Comparison of ENCODE assay signal across 24 mouse cellular contexts in genomic region chr10:52956728-52957127, GRCm38 (mm10).
"Had no signal": no experiment of that assay in that cellular context is flagged by ENCODE, and none has a peak within 500 bp of the region (broad histone marks: within the 10 kb centered on the region; RNA-seq: fewer than 3 reads in every experiment).

No protein-coding gene starts in this region.

- H3K27me3 ChIP-seq: heart, embryonic 13.5 days; heart, embryonic 15.5 days; hindbrain, embryonic 15.5 days; limb, embryonic 12.5 days; liver, embryonic 13.5 days had no signal

- H3K27ac ChIP-seq: heart, adult 2 months; heart, embryonic 13.5 days; heart, embryonic 15.5 days; hindbrain, embryonic 15.5 days; hindbrain, postnatal 0 days; layer of hippocampus, adult 2 months; left cerebral cortex, adult 2 months; limb, embryonic 10.5 days; limb, embryonic 12.5 days; liver, embryonic 13.5 days had no signal

- H3K4me3 ChIP-seq: heart, adult 2 months; heart, embryonic 13.5 days; heart, embryonic 15.5 days; hindbrain, embryonic 15.5 days; layer of hippocampus, adult 2 months; left cerebral cortex, adult 2 months; limb, embryonic 10.5 days; limb, embryonic 12.5 days; liver, embryonic 13.5 days had no signal

- DNase-seq: gastrocnemius, postnatal 14 days; gastrocnemius, postnatal 36 days; heart, adult 11 months; heart, adult 2 months; heart, postnatal 14 days; heart, postnatal 36 days; kidney, adult 11 months; kidney, adult 8-10 months; kidney, postnatal 10 days; kidney, postnatal 25 days; kidney, postnatal 4 days; liver; liver, embryonic 13.5 days had no signal

- H3K9me3 ChIP-seq: heart, embryonic 13.5 days; heart, embryonic 15.5 days; hindbrain, embryonic 15.5 days; limb, embryonic 10.5 days; limb, embryonic 12.5 days; liver, embryonic 13.5 days had no signal

- H3K9ac ChIP-seq: heart, embryonic 13.5 days; heart, embryonic 15.5 days; hindbrain, embryonic 15.5 days; limb, embryonic 12.5 days; liver, embryonic 13.5 days had no signal

- H3K4me1 ChIP-seq: heart, embryonic 15.5 days; hindbrain, embryonic 15.5 days; limb, embryonic 10.5 days; limb, embryonic 12.5 days; liver, embryonic 13.5 days had no signal

- ATAC-seq: hindbrain, postnatal 0 days; intestine, embryonic 16.5 days had no signal

- H3K4me2 ChIP-seq: heart, embryonic 11.5 days; heart, embryonic 13.5 days; heart, embryonic 15.5 days; hindbrain, embryonic 15.5 days; limb, embryonic 12.5 days; liver, embryonic 11.5 days; liver, embryonic 13.5 days had no signal

- H3K36me3 ChIP-seq: heart, embryonic 13.5 days; heart, embryonic 15.5 days; hindbrain, embryonic 15.5 days; limb, embryonic 10.5 days; limb, embryonic 12.5 days; liver, embryonic 13.5 days had no signal
